Mouse (Mus musculus) embryonic facial prominence, embryonic 15.5 days (tissue): ENCODE data around the gene Olfr1251. TPM values are rescaled to one million over a fixed set of nuclear protein-coding genes. Genes with fewer than 3 reads are reported as not detected.
"Not testable (repeated sequence)": the region's sequence is repeated elsewhere in the genome, so short reads cannot be mapped to it uniquely, and the experiment has no call there.

ENCODE experiments used
- ATAC-seq: fragments of 200-750 bp; cut with Nextera tagmentation; 2 replicates; pipeline ENCODE4 v1.8.0; 2017; ENCODE audit warnings: low read depth, moderate TSS enrichment; ENCODE audit not compliant: insufficient number of reproducible peaks, low FRiP score, low TSS enrichment
- H3K27ac ChIP-seq: fragments of 300-500 bp; sonication (generic); replicated peaks from 2 replicates; pipeline ENCODE4 v1.5.1; 2015; ENCODE audit warnings: mild to moderate bottlenecking, inconsistent platforms
- H3K27me3 ChIP-seq: fragments of 300-500 bp; sonication (generic); 2 replicates; pipeline ENCODE4 v1.6.1; 2015; ENCODE audit warnings: inconsistent platforms
- H3K36me3 ChIP-seq: fragments of 300-500 bp; sonication (generic); 2 replicates; pipeline ENCODE4 v1.6.1; 2015; ENCODE audit warnings: mild to moderate bottlenecking, inconsistent platforms
- H3K4me1 ChIP-seq: fragments of 300-500 bp; sonication (generic); 2 replicates; pipeline ENCODE4 v1.6.1; 2015; ENCODE audit warnings: inconsistent platforms
- H3K4me2 ChIP-seq: fragments of 300-500 bp; sonication (generic); replicated peaks from 2 replicates; pipeline ENCODE4 v1.6.1; 2015; ENCODE audit warnings: mild to moderate bottlenecking, inconsistent platforms
- H3K4me3 ChIP-seq: fragments of 300-500 bp; sonication (generic); replicated peaks from 2 replicates; pipeline ENCODE4 v1.5.1; 2015; ENCODE audit warnings: mild to moderate bottlenecking, inconsistent platforms
- H3K9ac ChIP-seq: fragments of 300-500 bp; sonication (generic); 2 replicates; pipeline ENCODE4 v1.6.1; 2015; ENCODE audit warnings: inconsistent platforms
- H3K9me3 ChIP-seq: fragments of 300-500 bp; sonication (generic); replicated peaks from 2 replicates; pipeline ENCODE4 v1.6.1; 2016; ENCODE audit warnings: inconsistent platforms
- WGBS: fragments of 180-500 bp; shearing (Covaris S2); methylation state at CpG from one replicate; pipeline ENCODE4 v1.1.7; 2015; 5-methylcytosine and 5-hydroxymethylcytosine counted together
- polyA plus RNA-seq: library from polyadenylated mRNA; unstranded; fragments of >200 nt; fragmentation: Nextera tagmentation; extraction: Ambion mirVana; gene quantifications from 2 replicates; pipeline ENCODE4 v1.2.1, GENCODE M21; 2015

Olfr1251 gene
- not detected in 2 replicates for polyA plus RNA-seq

DNA sequence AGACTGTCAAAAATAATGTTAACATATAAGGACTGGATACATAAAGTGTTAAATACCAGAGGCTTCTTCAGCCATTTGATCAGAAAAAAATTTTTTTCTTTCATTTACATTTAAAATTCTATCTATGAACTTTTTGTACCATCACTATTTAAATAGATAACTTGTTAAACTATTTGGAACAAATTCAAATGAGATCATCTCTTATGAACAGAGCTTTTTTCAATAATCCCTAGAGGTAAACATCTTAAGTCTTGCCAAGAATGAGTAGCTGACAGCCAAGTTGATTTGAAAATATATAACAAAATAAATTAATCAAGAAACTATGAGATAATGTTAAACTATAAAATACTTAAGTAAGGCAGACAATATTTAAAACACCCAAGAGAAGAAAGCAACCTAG, at the start of gene Olfr1251:
TSS of gene Olfr1251 (minus strand) at position 101 of the 400 bp plus-strand sequence.
- Histone ChIP-seq H3K4me2 (no peak within 1 kb of the TSS), H3K36me3 (no peaks in the 10 kb centered on the region), H3K27ac (no peak within 1 kb of the TSS), H3K4me1 (no peaks in the 10 kb centered on the region), H3K9ac (no peak within 1 kb of the TSS), H3K9me3 (no peaks in the 10 kb centered on the region), H3K27me3 (no peaks in the 10 kb centered on the region), H3K4me3 (no peak within 1 kb of the TSS)
- ATAC-seq, result no peak

DNA sequence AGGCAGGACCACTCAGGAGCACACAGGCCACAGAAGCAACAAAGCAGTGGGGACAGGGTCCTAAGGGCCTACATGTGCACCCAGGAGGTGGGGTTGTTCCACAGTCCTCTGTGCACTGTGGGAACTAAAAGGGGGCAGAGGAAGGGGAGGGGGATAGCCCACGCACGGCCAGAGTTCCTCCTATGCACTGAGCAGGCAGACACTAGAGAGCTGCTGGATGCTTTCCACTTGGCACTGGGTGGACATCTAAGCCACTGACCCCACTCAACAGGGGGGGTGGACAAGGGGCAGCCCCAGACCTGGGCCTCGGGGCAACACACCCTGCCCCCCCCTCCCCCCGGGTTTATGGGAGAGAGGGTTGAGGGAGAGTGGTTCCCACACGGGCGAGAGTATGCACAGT, 20.2 kb upstream of the Olfr1251 start:
- Histone ChIP-seq H3K4me2 (no peak overlapping the region), H3K9ac (no peak overlapping the region), H3K36me3 (no peaks in the 10 kb centered on the region), H3K9me3 (no peaks in the 10 kb centered on the region), H3K4me3 (no peak overlapping the region), H3K27ac (no peak overlapping the region), H3K4me1 (no peaks in the 10 kb centered on the region), H3K27me3 (no peaks in the 10 kb centered on the region)
- ATAC-seq, result no peak; the same call in 1 of the 2 replicates
- WGBS, result 87% methylated on average over 6 of the region's 6 CpGs

DNA sequence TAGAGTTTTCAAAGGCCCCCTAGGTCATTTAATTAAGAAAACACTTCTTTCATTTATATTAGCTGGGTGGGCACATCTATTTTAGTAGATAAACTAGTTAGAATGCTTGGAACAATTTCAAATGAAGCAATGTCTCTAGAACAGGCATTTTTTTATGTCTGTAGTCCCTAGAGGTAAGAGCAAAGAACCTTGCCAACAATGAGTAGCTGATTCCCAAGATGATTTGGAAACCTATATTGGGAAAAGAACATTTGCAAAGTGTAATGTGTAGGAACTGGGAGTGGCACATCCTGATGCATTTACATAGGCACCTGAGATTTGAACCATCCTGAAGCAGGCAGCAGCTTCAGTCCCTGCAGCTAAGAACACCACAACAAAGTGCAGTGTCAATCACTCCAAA, 10.4 kb downstream of the Olfr1251 start, which contains the start of gene Olfr1250:
TSS of gene Olfr1250 (minus strand) at position 101 of the 400 bp plus-strand sequence.
- H3K36me3 ChIP-seq, result no peaks in the 10 kb centered on the region
- H3K27me3 ChIP-seq, result no peaks in the 10 kb centered on the region
- no peak within 1 kb of the TSS for H3K27ac ChIP-seq
- H3K9ac ChIP-seq, result no peak within 1 kb of the TSS
- no peak within 1 kb of the TSS for H3K4me3 ChIP-seq
- no peaks in the 10 kb centered on the region for H3K9me3 ChIP-seq
- no peak for ATAC-seq
- H3K4me2 ChIP-seq, result no peak within 1 kb of the TSS
- H3K4me1 ChIP-seq, result no peaks in the 10 kb centered on the region

DNA sequence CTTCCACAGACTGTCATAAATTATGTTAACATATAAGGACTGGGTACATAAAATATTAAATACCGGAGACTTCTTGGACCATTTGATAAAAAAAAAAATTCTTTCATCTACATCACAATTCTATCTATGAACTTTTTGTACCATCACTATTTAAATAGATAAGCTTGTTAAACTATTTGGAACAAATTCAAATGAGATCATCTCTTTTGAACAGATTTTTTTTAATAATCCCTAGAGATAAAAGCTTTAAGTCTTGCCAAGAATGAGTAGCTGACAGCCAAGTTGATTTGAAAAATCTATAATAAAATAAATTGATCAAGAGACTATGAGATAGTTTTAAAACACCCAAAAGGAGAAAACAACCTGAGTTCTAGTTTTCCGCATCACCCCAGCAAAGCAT, 36.9 kb downstream of the Olfr1251 start, which contains the start of gene Olfr1249:
TSS of gene Olfr1249 (minus strand) at position 101 of the 400 bp plus-strand sequence.
- Histone ChIP-seq H3K4me1 (no peaks in the 10 kb centered on the region), H3K4me2 (no peak within 1 kb of the TSS), H3K27me3 (no peaks in the 10 kb centered on the region), H3K4me3 (no peak within 1 kb of the TSS), H3K9ac (no peak within 1 kb of the TSS), H3K27ac (no peak within 1 kb of the TSS), H3K9me3 (no peaks in the 10 kb centered on the region), H3K36me3 (no peaks in the 10 kb centered on the region)
- 91% methylated on average over 2 of the region's 2 CpGs for WGBS
- no peak for ATAC-seq

DNA sequence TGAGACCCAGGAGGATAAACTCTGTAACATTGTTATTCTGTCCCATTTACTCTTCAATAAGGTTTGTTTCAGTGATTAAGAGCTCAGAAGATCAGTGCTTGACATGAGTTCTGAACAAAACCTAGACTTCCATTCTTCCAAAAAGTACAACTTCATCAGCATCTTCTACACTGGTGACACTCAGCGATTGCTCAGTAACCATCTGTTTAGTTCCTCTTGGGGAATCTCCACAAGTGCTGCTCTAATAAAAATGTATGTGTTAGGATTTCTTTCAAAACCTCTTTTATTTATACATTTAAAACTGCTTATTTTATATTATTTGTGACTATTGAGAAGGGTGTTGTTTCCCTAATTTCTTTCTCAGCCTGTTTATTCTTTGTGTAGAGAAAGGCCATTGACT, 53.6 kb downstream of the Olfr1251 start, which contains the start of gene Olfr1248:
TSS of gene Olfr1248 (minus strand) at position 101 of the 400 bp plus-strand sequence.
- not testable (repeated sequence) for H3K27me3 ChIP-seq, H3K4me3 ChIP-seq, ATAC-seq, H3K9me3 ChIP-seq, H3K36me3 ChIP-seq, H3K4me2 ChIP-seq, H3K4me1 ChIP-seq, H3K9ac ChIP-seq, H3K27ac ChIP-seq
- WGBS, result 89% methylated on average over 1 of the region's 1 CpGs

Other genes starting within 250 kb of the Olfr1251 start
- gene Olfr1240, start 228.9 kb downstream of the Olfr1251 start, polyA plus RNA-seq, result 0.13 and 0.14 TPM in 2 replicates
- not detected in 2 replicates for gene Olfr1241, start 184.8 kb downstream of the Olfr1251 start, polyA plus RNA-seq
- gene Olfr1242, start 173.6 kb downstream of the Olfr1251 start, polyA plus RNA-seq, result not detected in 2 replicates
- gene Olfr1243, start 140.4 kb downstream of the Olfr1251 start, polyA plus RNA-seq, result not detected in 2 replicates
- gene Olfr1245, start 93.5 kb downstream of the Olfr1251 start, polyA plus RNA-seq, result not detected in 2 replicates
- gene Olfr1246, start 78.8 kb downstream of the Olfr1251 start, polyA plus RNA-seq, result not detected in 2 replicates
- 0.05 TPM in 1 of 2 replicates, not detected in the other for gene Olfr1247, start 57.8 kb downstream of the Olfr1251 start, polyA plus RNA-seq
- gene Olfr1248, start 53.7 kb downstream of the Olfr1251 start, polyA plus RNA-seq, result not detected in 2 replicates
- gene Olfr1249, start 37.0 kb downstream of the Olfr1251 start, polyA plus RNA-seq, result not detected in 2 replicates
- gene Olfr1250, start 10.5 kb downstream of the Olfr1251 start, polyA plus RNA-seq, result not detected in 2 replicates
- gene Olfr1252, start 53.1 kb upstream of the Olfr1251 start, polyA plus RNA-seq, result not detected in 2 replicates
- not detected in 2 replicates for gene Olfr1253, start 85.2 kb upstream of the Olfr1251 start, polyA plus RNA-seq
- gene Olfr1254, start 121.7 kb upstream of the Olfr1251 start, polyA plus RNA-seq, result not detected in 2 replicates
- gene Olfr1255, start 140.1 kb upstream of the Olfr1251 start, polyA plus RNA-seq, result not detected in 2 replicates
- not detected in 2 replicates for gene Olfr1256, start 169.6 kb upstream of the Olfr1251 start, polyA plus RNA-seq
- 0.12 TPM in 1 of 2 replicates, not detected in the other for gene Olfr48, start 176.3 kb upstream of the Olfr1251 start, polyA plus RNA-seq
- not detected in 2 replicates for gene Olfr1257, start 206.5 kb upstream of the Olfr1251 start, polyA plus RNA-seq